Mouse (Mus musculus) adrenal gland (tissue): ENCODE data around the gene Gm21996.
"Not testable (repeated sequence)": the region's sequence is repeated elsewhere in the genome, so short reads cannot be mapped to it uniquely, and the experiment has no call there.

Experiments
- intact Hi-C: fragments of 180-260 bp; cut with DNase I; formaldehyde crosslinking; loops from one replicate; pipeline ENCODE4 v1.15.1; 2025
- long read RNA-seq, 2 experiments: library from polyadenylated mRNA; unstranded; transcript quantifications; one replicate each; pipeline ENCODE4 v2.0.0; 2020; ENCODE audit warnings: borderline replicate concordance in 1 of 2; ENCODE audit not compliant: insufficient replicate concordance in 1 of 2

Gm21996 gene
- long read RNA-seq, experiment 1: 0 reads
- long read RNA-seq, experiment 2: 0 reads

DNA sequence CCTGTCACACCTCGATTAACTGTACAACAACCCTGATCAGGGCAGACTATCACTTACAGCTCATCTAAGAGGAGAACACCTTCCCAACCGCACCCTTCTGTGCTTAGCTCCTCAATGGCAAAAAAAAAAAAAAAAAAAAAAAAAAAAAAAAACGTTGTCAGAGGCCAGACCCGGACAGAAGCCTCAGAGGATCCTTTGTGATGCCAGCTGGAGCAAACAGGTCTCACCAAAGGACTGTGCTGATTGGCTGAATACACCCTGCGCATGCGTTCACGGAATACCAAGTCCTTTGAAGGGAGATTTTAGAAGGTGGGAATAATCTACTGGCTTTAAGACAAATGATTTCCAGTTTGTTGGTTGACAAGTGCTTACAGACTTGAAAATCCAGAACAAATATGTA, at the start of gene Gm21996:
TSS of gene Gm21996 (minus strand) at position 101 of the 400 bp plus-strand sequence.
- intact Hi-C loops: not testable (repeated sequence)
